ENCODE assay signal across 9 mouse cellular contexts in the genomic region with DNA sequence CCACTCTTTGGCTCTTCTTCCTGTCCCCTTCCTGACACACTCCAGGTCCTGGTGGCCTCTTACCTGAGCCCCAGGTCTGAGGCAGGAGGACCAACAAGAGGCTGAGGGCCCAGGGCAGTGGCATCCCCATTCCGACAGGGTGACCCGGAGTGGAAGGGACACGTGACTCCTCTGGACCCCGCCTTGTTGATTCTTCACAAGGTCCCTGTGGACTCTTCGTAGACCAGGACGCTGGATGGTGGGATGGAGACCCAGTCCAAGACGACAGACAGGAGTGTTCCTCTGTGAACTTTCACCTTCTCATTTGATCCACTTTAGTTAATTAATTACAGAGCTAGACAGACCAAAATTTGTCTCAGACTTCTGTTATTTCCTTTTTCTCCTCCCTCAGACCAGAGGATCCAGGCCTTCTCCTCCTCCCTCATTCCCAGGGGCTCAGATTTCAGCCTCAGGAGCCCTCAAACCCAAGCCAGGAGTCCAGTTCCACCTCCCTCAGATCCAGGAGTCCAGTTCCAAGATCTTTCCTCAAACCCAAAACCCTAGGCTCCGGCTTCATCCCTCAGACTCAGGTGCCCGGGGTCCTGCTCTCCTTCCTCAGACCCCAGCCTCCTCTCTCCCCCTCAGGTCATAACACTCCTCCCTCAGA. TPM values are rescaled to one million over a fixed set of nuclear protein-coding genes. Genes with fewer than 3 reads are reported as not detected.
DNase-seq lines count a peak whose midpoint lies in the region; ATAC-seq and TF ChIP-seq lines count a peak whose summit lies in the region.
"Had no signal": no experiment of that assay in that cellular context is flagged by ENCODE, and none has a peak within 500 bp of the region (broad histone marks: within the 10 kb centered on the region; RNA-seq: fewer than 3 reads in every experiment).

No protein-coding gene starts in this region.

- TF ChIP-seq POLR2A in small intestine, adult 2 months (IDR thresholded peaks at IDR 0.05; ENCODE audit: low read depth, low read length): no peak

- peak overlapping the region; percentile 83 to 90 for H3K27ac ChIP-seq in heart, embryonic 14.5 days (replicated peaks in 1 of 2; ENCODE audit: control insufficient read depth in 1 of 2, insufficient read depth in 1 of 2, low read depth in 2 of 2, low read length in 2 of 2)
- H3K27ac ChIP-seq in small intestine, adult 2 months (ENCODE audit: insufficient read depth, low read depth, low read length): peak overlapping the region; percentile 82

- DNase-seq in kidney, postnatal 25 days: peak; percentile 56 to 83
- no peak for DNase-seq in layer of hippocampus, adult 11-12 months (ENCODE audit: low spot score)
- DNase-seq in frontal cortex, postnatal 14 days (ENCODE audit: low spot score in 2 of 2): no peak

- H3K9ac ChIP-seq in heart, embryonic 14.5 days (ENCODE audit: low read length): peak overlapping the region; percentile 72

- H3K9me3 ChIP-seq in megakaryocyte, embryonic 14.5 days: peaks cover 4% of the 10 kb centered on the region; the same call in 1 of the 2 replicates
- H3K9me3 ChIP-seq in heart, embryonic 14.5 days (ENCODE audit: control insufficient read depth, low read length): no peaks in the 10 kb centered on the region

- WGBS in heart, embryonic 14.5 days: 74% methylated on average over 9 of the region's 9 CpGs
- 20% methylated on average over 9 of the region's 9 CpGs for WGBS in small intestine, adult 2 months

- peaks cover 62% of the 10 kb centered on the region for H3K27me3 ChIP-seq in megakaryocyte, embryonic 14.5 days (replicated peaks)
- H3K27me3 ChIP-seq in heart, embryonic 14.5 days (ENCODE audit: control insufficient read depth, insufficient read depth, low read length): no peaks in the 10 kb centered on the region
- no peaks in the 10 kb centered on the region for H3K27me3 ChIP-seq in small intestine, adult 2 months (ENCODE audit: control insufficient read depth, insufficient read depth, low read length)

- peak overlapping the region; percentile 79 for H3K4me3 ChIP-seq in megakaryocyte, embryonic 14.5 days (replicated peaks)
- peak overlapping the region; percentile 30 to 49 for H3K4me3 ChIP-seq in heart, embryonic 14.5 days (ENCODE audit: control insufficient read depth in 1 of 2, insufficient read depth in 1 of 2, low read depth in 1 of 2, low read length in 2 of 2)
- H3K4me3 ChIP-seq in small intestine, adult 2 months (ENCODE audit: low read depth, low read length): peak overlapping the region; percentile 64

- no peak for TF ChIP-seq CTCF in small intestine, adult 2 months (IDR thresholded peaks at IDR 0.05; ENCODE audit: extremely low read depth, insufficient read length, insufficient replicate concordance, low read depth, low read length)

- peak overlapping the region; percentile 61 for H3K4me2 ChIP-seq in heart, embryonic 14.5 days (ENCODE audit: low read length)

- peaks cover 35% of the 10 kb centered on the region for H3K4me1 ChIP-seq in megakaryocyte, embryonic 14.5 days
- H3K4me1 ChIP-seq in heart, embryonic 14.5 days (ENCODE audit: control insufficient read depth in 2 of 2, insufficient read depth in 2 of 2, low read length in 2 of 2): peaks cover 8 to 12% of the 10 kb centered on the region in 2 experiments
- H3K4me1 ChIP-seq in small intestine, adult 2 months (ENCODE audit: control insufficient read depth, insufficient read depth, insufficient read length, low read length): peaks cover 31% of the 10 kb centered on the region

- ATAC-seq in megakaryocyte, adult 5-6 weeks (ENCODE audit: poor library complexity, severe bottlenecking): no peak
- ATAC-seq in heart, embryonic 14.5 days (ENCODE audit: insufficient number of reproducible peaks, insufficient read depth, low FRiP score, low read depth): no peak
- no peak for ATAC-seq in frontal cortex, adult (ENCODE audit: low TSS enrichment)

- H3K36me3 ChIP-seq in megakaryocyte, embryonic 14.5 days (replicated peaks; ENCODE audit: low read length): no peaks in the 10 kb centered on the region
- H3K36me3 ChIP-seq in heart, embryonic 14.5 days (ENCODE audit: control insufficient read depth, insufficient read depth, low read length): no peaks in the 10 kb centered on the region
- 0 out of 2 replicates have a peak, but pooled peaks cover 2% of the 10 kb centered on the region for H3K36me3 ChIP-seq in small intestine, adult 2 months (ENCODE audit: control insufficient read depth, insufficient read depth, low read length)

RNA-seq across cellular contexts. Expression of a gene that starts 0.6 kb away (rescaled TPM):
- polyA plus RNA-seq in megakaryocyte, embryonic 14.5 days (2012; ENCODE audit: insufficient read depth, low replicate concordance): 28.9 and 70.0 TPM in 2 replicates
- 22.0 and 22.5 TPM in 2 replicates for total RNA-seq in megakaryocyte, adult 5-6 weeks (2015)
- 64.1 and 69.0 TPM in 2 replicates for total RNA-seq in megakaryocyte, adult 5-6 weeks (2017)
- polyA plus RNA-seq in heart, embryonic 14.5 days (2014; fragmentation: Nextera tagmentation; extraction: Ambion mirVana): 50.5 and 53.8 TPM in 2 replicates
- polyA plus RNA-seq in small intestine, adult 2 months (2012; rRNA removed): 47.9 and 78.3 TPM in 2 replicates

RNA-seq across cellular contexts. Expression of a gene that starts 11.0 kb away (rescaled TPM):
- 1.7 TPM in 1 of 2 replicates, not detected in the other for polyA plus RNA-seq in megakaryocyte, embryonic 14.5 days (2012; ENCODE audit: insufficient read depth, low replicate concordance)
- total RNA-seq in megakaryocyte, adult 5-6 weeks (2015): 4.5 and 5.8 TPM in 2 replicates
- 7.8 and 18.1 TPM in 2 replicates for total RNA-seq in megakaryocyte, adult 5-6 weeks (2017)
- 218 and 262 TPM in 2 replicates for polyA plus RNA-seq in heart, embryonic 14.5 days (2014; fragmentation: Nextera tagmentation; extraction: Ambion mirVana)
- 40.0 and 49.9 TPM in 2 replicates for polyA plus RNA-seq in small intestine, adult 2 months (2012; rRNA removed)

RNA-seq across cellular contexts. Expression of a gene that starts 21.2 kb away (rescaled TPM):
- polyA plus RNA-seq in megakaryocyte, embryonic 14.5 days (2012; ENCODE audit: insufficient read depth, low replicate concordance): 39.7 and 217 TPM in 2 replicates
- total RNA-seq in megakaryocyte, adult 5-6 weeks (2015): 2,516 and 2,663 TPM in 2 replicates
- total RNA-seq in megakaryocyte, adult 5-6 weeks (2017): 1,201 and 1,233 TPM in 2 replicates
- polyA plus RNA-seq in heart, embryonic 14.5 days (2014; fragmentation: Nextera tagmentation; extraction: Ambion mirVana): 1,053 and 1,103 TPM in 2 replicates
- polyA plus RNA-seq in small intestine, adult 2 months (2012; rRNA removed): 159 and 207 TPM in 2 replicates

RNA-seq across cellular contexts. Expression of a gene that starts 25.5 kb away (rescaled TPM):
- polyA plus RNA-seq in megakaryocyte, embryonic 14.5 days (2012; ENCODE audit: insufficient read depth, low replicate concordance): 3,981 and 5,869 TPM in 2 replicates
- 1,652 and 1,953 TPM in 2 replicates for total RNA-seq in megakaryocyte, adult 5-6 weeks (2015)
- 2,014 and 2,240 TPM in 2 replicates for total RNA-seq in megakaryocyte, adult 5-6 weeks (2017)
- polyA plus RNA-seq in heart, embryonic 14.5 days (2014; fragmentation: Nextera tagmentation; extraction: Ambion mirVana): 878 and 918 TPM in 2 replicates
- 1,193 and 1,266 TPM in 2 replicates for polyA plus RNA-seq in small intestine, adult 2 months (2012; rRNA removed)

RNA-seq across cellular contexts. Expression of a gene that starts 33.0 kb away (rescaled TPM):
- 2.1 and 9.4 TPM in 2 replicates for polyA plus RNA-seq in megakaryocyte, embryonic 14.5 days (2012; ENCODE audit: insufficient read depth, low replicate concordance)
- not detected in 2 replicates for total RNA-seq in megakaryocyte, adult 5-6 weeks (2015)
- not detected in 2 replicates for total RNA-seq in megakaryocyte, adult 5-6 weeks (2017)
- 0.34 and 0.58 TPM in 2 replicates for polyA plus RNA-seq in heart, embryonic 14.5 days (2014; fragmentation: Nextera tagmentation; extraction: Ambion mirVana)
- 1.5 TPM in 1 of 2 replicates, not detected in the other for polyA plus RNA-seq in small intestine, adult 2 months (2012; rRNA removed)
- total RNA-seq: layer of hippocampus, adult 8-10 months had no signal

Comparison
In these comparisons a context has a peak if more than half of its experiments do, and no peak if none do; other contexts are left out.
1. DNase-seq: peak in kidney, postnatal 25 days (2 of 2); none in layer of hippocampus, adult 11-12 months (single experiment) and frontal cortex, postnatal 14 days (0 of 2).
2. RNA of a gene that starts 11.0 kb away (polyA plus RNA-seq): 218 to 262 TPM in heart, embryonic 14.5 days and 40.0 to 49.9 TPM in small intestine, adult 2 months; 1.7 TPM in megakaryocyte, embryonic 14.5 days; every median in the first group is over 10 times any median in the second.
3. Peak in every context shown above with its lines, with median percentiles within 50 percentile points of each other: H3K4me3 ChIP-seq.